Mouse (Mus musculus) kidney, embryonic 15.5 days (tissue): ENCODE data around the gene Hrc. TPM values are rescaled to one million over a fixed set of nuclear protein-coding genes. Genes with fewer than 3 reads are reported as not detected.

ENCODE experiments used
- ATAC-seq: fragments of 200-750 bp; cut with Nextera tagmentation; replicated peaks from 2 replicates; pipeline ENCODE4 v1.8.0; 2017; ENCODE audit warnings: moderate TSS enrichment; ENCODE audit not compliant: low FRiP score
- H3K27ac ChIP-seq: fragments of 300-500 bp; sonication (generic); 2 replicates; pipeline ENCODE4 v1.5.1; 2015; ENCODE audit warnings: mild to moderate bottlenecking, inconsistent platforms
- H3K27me3 ChIP-seq: fragments of 300-500 bp; sonication (generic); 2 replicates; pipeline ENCODE4 v1.6.1; 2015; ENCODE audit warnings: inconsistent platforms
- H3K36me3 ChIP-seq: fragments of 300-500 bp; sonication (generic); 2 replicates; pipeline ENCODE4 v1.6.1; 2015; ENCODE audit warnings: inconsistent platforms
- H3K4me1 ChIP-seq: fragments of 300-500 bp; sonication (generic); 2 replicates; pipeline ENCODE4 v1.6.1; 2015; ENCODE audit warnings: inconsistent platforms
- H3K4me2 ChIP-seq: fragments of 300-500 bp; sonication (generic); 2 replicates; pipeline ENCODE4 v1.6.1; 2015; ENCODE audit warnings: moderate library complexity, mild to moderate bottlenecking, inconsistent platforms
- H3K4me3 ChIP-seq: fragments of 300-500 bp; sonication (generic); replicated peaks from 2 replicates; pipeline ENCODE4 v1.5.1; 2015; ENCODE audit warnings: mild to moderate bottlenecking, inconsistent platforms
- H3K9ac ChIP-seq: fragments of 300-500 bp; sonication (generic); 2 replicates; pipeline ENCODE4 v1.6.1; 2015; ENCODE audit warnings: mild to moderate bottlenecking, inconsistent platforms
- H3K9me3 ChIP-seq: fragments of 300-500 bp; sonication (generic); replicated peaks from 2 replicates; pipeline ENCODE4 v1.6.1; 2016; ENCODE audit warnings: inconsistent platforms
- WGBS: fragments of 180-500 bp; shearing (Covaris S2); methylation state at CpG from one replicate; pipeline ENCODE4 v1.1.7; 2015; ENCODE audit warnings: mixed read lengths; 5-methylcytosine and 5-hydroxymethylcytosine counted together
- polyA plus RNA-seq: library from polyadenylated mRNA; unstranded; fragments of >200 nt; fragmentation: Nextera tagmentation; extraction: Ambion mirVana; gene quantifications from 2 replicates; pipeline ENCODE4 v1.2.1, GENCODE M21; 2015

Gene Hrc
- polyA plus RNA-seq, 1 experiment from 2014 or later, result 2.1 TPM

- Histone ChIP-seq H3K27ac (peak overlapping the region; percentile 93), H3K4me3 (no peak overlapping the region), H3K9ac (no peak overlapping the region), H3K27me3 (no peaks in the 10 kb centered on the region; the same call in 1 of the 2 replicates), H3K4me1 (peaks cover 61% of the 10 kb centered on the region), H3K36me3 (no peaks in the 10 kb centered on the region), H3K4me2 (peak overlapping the region; percentile 85), H3K9me3 (no peaks in the 10 kb centered on the region)
- ATAC-seq, result no peak
- 20% methylated on average over 3 of the region's 3 CpGs for WGBS
Measured at GRCm38 (mm10) chr7:45334605-45335004, 485 bp upstream of the Hrc start.

GRCm38 (mm10) chr7:45336319-45336718 is 1.2 kb downstream of the Hrc start:
- H3K27ac ChIP-seq, result no peak overlapping the region
- WGBS, result 90% methylated on average over 4 of the region's 4 CpGs
- peaks cover 78% of the 10 kb centered on the region for H3K4me1 ChIP-seq
- no peaks in the 10 kb centered on the region; the same call in 1 of the 2 replicates for H3K27me3 ChIP-seq
- H3K9me3 ChIP-seq, result no peaks in the 10 kb centered on the region
- no peaks in the 10 kb centered on the region for H3K36me3 ChIP-seq
- ATAC-seq, result no peak
- H3K4me2 ChIP-seq, result no peak overlapping the region
- no peak overlapping the region for H3K4me3 ChIP-seq
- no peak overlapping the region for H3K9ac ChIP-seq

DNA sequence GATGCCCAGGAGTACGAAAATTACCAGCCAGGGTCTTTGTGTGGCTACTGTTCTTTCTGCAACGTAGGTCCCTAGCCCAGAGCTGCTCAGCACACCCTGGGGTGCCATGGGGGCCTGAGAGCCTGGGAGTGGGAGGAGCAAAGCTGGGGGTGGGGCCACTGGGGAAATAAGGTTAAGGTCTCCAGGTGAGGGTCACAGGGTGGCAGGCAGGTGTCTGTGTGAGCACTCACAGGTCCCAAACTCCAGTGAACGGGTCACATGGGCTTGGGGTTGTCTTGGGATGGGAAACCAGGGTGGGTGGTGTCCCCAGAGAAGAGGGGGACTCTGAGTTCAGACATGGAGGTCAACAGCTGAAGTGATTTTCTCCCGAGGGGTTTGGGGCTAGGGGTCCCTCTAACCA is 2.4 kb downstream of the Hrc start:
- peaks cover 74% of the 10 kb centered on the region for H3K4me1 ChIP-seq
- no peak overlapping the region for H3K27ac ChIP-seq
- peak overlapping the region; percentile 86 for H3K4me2 ChIP-seq
- 0 out of 2 replicates have a peak overlapping the region, but pooled peaks have one; percentile 59 for H3K4me3 ChIP-seq
- no peaks in the 10 kb centered on the region; the same call in 1 of the 2 replicates for H3K27me3 ChIP-seq
- H3K9ac ChIP-seq, result no peak overlapping the region
- H3K9me3 ChIP-seq, result no peaks in the 10 kb centered on the region
- H3K36me3 ChIP-seq, result no peaks in the 10 kb centered on the region
- WGBS, result 20% methylated on average over 4 of the region's 4 CpGs
- no peak for ATAC-seq

- Histone ChIP-seq H3K27ac (peak overlapping the region; percentile 80), H3K4me2 (peak overlapping the region; percentile 86), H3K27me3 (peaks cover 3% of the 10 kb centered on the region; the same call in 1 of the 2 replicates), H3K4me3 (peak overlapping the region; percentile 59), H3K9ac (0 out of 2 replicates have a peak overlapping the region, but pooled peaks have one; percentile 64), H3K4me1 (peaks cover 67% of the 10 kb centered on the region), H3K9me3 (no peaks in the 10 kb centered on the region), H3K36me3 (no peaks in the 10 kb centered on the region)
- WGBS, result 2% methylated on average over 14 of the region's 14 CpGs
- peak; percentile 16 for ATAC-seq
Measured at GRCm38 (mm10) chr7:45338161-45338911, 3.2 kb downstream of the Hrc start.

GRCm38 (mm10) chr7:45339410-45340065 is 4.4 kb downstream of the Hrc start:
- no peaks in the 10 kb centered on the region for H3K9me3 ChIP-seq
- peaks cover 3% of the 10 kb centered on the region; the same call in 1 of the 2 replicates for H3K27me3 ChIP-seq
- peak overlapping the region; percentile 86 for H3K4me2 ChIP-seq
- peaks cover 57% of the 10 kb centered on the region for H3K4me1 ChIP-seq
- under 1% methylated on average over 37 of the region's 39 CpGs for WGBS
- peak overlapping the region; percentile 59 for H3K4me3 ChIP-seq
- peak overlapping the region; percentile 80 for H3K27ac ChIP-seq
- peak overlapping the region; percentile 64 for H3K9ac ChIP-seq
- H3K36me3 ChIP-seq, result no peaks in the 10 kb centered on the region
- peak; percentile 74 for ATAC-seq

DNA sequence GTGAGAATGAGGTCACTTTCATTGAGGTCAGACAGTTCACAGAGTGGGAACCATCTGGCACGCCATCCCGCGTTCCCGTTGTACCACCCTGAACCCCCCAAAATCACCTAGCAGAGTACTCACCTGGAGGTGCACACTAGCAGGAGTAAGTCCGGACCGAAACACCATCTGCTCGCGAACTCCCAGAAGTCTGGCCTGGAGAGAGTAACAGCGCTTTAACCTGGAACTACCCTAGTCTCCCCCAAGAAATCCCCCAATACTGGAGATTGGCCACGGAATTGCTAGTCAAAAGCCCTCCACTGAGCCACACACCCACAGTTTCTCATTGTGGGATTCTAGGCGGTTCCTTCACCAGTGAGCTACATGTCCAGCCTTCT is 5.0 kb downstream of the Hrc start:
- Histone ChIP-seq H3K4me2 (peak overlapping the region; percentile 86), H3K9ac (peak overlapping the region; percentile 64; the same call in 1 of the 2 replicates), H3K27ac (peak overlapping the region; percentile 80), H3K36me3 (no peaks in the 10 kb centered on the region), H3K9me3 (no peaks in the 10 kb centered on the region), H3K4me1 (peaks cover 52% of the 10 kb centered on the region), H3K27me3 (peaks cover 3% of the 10 kb centered on the region; the same call in 1 of the 2 replicates), H3K4me3 (peak overlapping the region; percentile 59)
- no peak for ATAC-seq
- 2% methylated on average over 11 of the region's 11 CpGs for WGBS

DNA sequence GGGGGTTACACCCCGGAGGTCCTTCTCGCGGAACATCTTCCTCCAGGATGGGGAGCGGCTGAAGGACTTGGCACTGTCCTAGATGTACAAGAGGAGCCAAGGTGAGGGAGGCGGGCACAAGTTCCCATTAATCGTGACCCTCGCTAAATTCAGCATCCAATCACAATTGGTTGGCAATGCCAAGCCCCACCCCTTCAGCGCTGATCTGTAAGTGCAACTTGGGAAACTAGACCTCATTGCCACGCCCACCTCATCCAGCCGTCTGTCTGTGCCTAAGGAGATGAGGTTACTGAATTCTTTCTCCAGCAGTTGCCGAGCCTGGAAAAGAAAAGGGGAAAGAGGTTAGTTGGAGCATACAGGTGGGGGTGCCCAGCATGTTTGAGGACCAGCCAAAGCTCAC is 5.6 kb downstream of the Hrc start:
- Histone ChIP-seq H3K9me3 (no peaks in the 10 kb centered on the region), H3K4me3 (peak overlapping the region; percentile 59), H3K36me3 (no peaks in the 10 kb centered on the region), H3K4me2 (peak overlapping the region; percentile 86), H3K9ac (peak overlapping the region; percentile 64; the same call in 1 of the 2 replicates), H3K4me1 (peaks cover 46% of the 10 kb centered on the region), H3K27ac (peak overlapping the region; percentile 80), H3K27me3 (peaks cover 3% of the 10 kb centered on the region; the same call in 1 of the 2 replicates)
- WGBS, result 0% methylated on average over 11 of the region's 11 CpGs
- ATAC-seq, result peak; percentile 27

GRCm38 (mm10) chr7:45341303-45341702 is 6.2 kb downstream of the Hrc start:
- Histone ChIP-seq H3K4me3 (peak overlapping the region; percentile 59), H3K27ac (peak overlapping the region; percentile 80), H3K36me3 (no peaks in the 10 kb centered on the region), H3K4me1 (peaks cover 45% of the 10 kb centered on the region), H3K9me3 (no peaks in the 10 kb centered on the region), H3K4me2 (peak overlapping the region; percentile 86), H3K27me3 (peaks cover 3% of the 10 kb centered on the region; the same call in 1 of the 2 replicates), H3K9ac (no peak overlapping the region)
- 3% methylated on average over 8 of the region's 8 CpGs for WGBS
- ATAC-seq, result peak; percentile 16; the same call in 1 of the 2 replicates

GRCm38 (mm10) chr7:45342081-45342480 is 7.0 kb downstream of the Hrc start:
- Histone ChIP-seq H3K4me2 (no peak overlapping the region), H3K9me3 (no peaks in the 10 kb centered on the region), H3K27me3 (peaks cover 3% of the 10 kb centered on the region; the same call in 1 of the 2 replicates), H3K4me3 (no peak overlapping the region), H3K4me1 (peaks cover 45% of the 10 kb centered on the region), H3K27ac (no peak overlapping the region), H3K9ac (no peak overlapping the region), H3K36me3 (no peaks in the 10 kb centered on the region)
- WGBS, result 94% methylated on average over 11 of the region's 11 CpGs
- ATAC-seq, result no peak

GRCm38 (mm10) chr7:45343543-45343942 is 8.5 kb downstream of the Hrc start:
- H3K4me3 ChIP-seq, result no peak overlapping the region
- no peak for ATAC-seq
- no peak overlapping the region for H3K9ac ChIP-seq
- peaks cover 30% of the 10 kb centered on the region for H3K4me1 ChIP-seq
- H3K4me2 ChIP-seq, result no peak overlapping the region
- no peaks in the 10 kb centered on the region for H3K9me3 ChIP-seq
- no peak overlapping the region for H3K27ac ChIP-seq
- no peaks in the 10 kb centered on the region for H3K36me3 ChIP-seq
- 0 out of 2 replicates have a peak, but pooled peaks cover 3% of the 10 kb centered on the region for H3K27me3 ChIP-seq
- WGBS, result 23% methylated on average over 13 of the region's 13 CpGs

DNA sequence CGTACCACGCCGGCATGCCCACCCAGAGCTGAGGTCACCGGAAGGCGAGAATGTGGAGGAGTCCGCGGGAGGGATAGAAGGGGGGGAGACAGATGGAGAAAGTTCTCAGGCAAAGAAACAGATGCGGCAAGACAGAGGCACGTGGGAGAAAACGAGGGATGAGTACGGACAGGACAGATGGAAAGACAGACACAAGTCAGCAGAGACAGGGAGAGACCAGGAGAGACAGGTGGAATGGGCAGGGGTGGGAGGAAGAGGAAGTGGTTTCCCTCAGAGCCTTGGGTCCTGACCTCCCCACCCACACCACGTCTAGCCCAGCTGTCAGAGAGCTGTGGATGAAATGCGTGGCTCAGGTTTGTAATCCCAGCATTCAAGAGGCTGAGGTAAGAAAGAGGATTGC is 11.8 kb downstream of the Hrc start:
- Histone ChIP-seq H3K9me3 (no peaks in the 10 kb centered on the region), H3K27me3 (0 out of 2 replicates have a peak, but pooled peaks cover 3% of the 10 kb centered on the region), H3K4me3 (no peak overlapping the region), H3K9ac (no peak overlapping the region), H3K4me1 (no peaks in the 10 kb centered on the region), H3K36me3 (no peaks in the 10 kb centered on the region), H3K4me2 (no peak overlapping the region), H3K27ac (no peak overlapping the region)
- 68% methylated on average over 13 of the region's 13 CpGs for WGBS
- ATAC-seq, result no peak

GRCm38 (mm10) chr7:45353041-45353440 is 18.0 kb downstream of the Hrc start:
- Histone ChIP-seq H3K9me3 (no peaks in the 10 kb centered on the region), H3K27ac (no peak overlapping the region), H3K4me2 (no peak overlapping the region), H3K4me1 (peaks cover 8% of the 10 kb centered on the region), H3K9ac (no peak overlapping the region), H3K27me3 (no peaks in the 10 kb centered on the region), H3K4me3 (no peak overlapping the region), H3K36me3 (no peaks in the 10 kb centered on the region)
- 25% methylated on average over 5 of the region's 5 CpGs for WGBS
- ATAC-seq, result no peak
